Mouse (Mus musculus) ES-E14 (cell line): ENCODE results near the gene Rab11fip5.

Source experiments
- MAFK ChIP-seq: IDR thresholded peaks from 2 replicates; pipeline ENCODE4 v1.6.1; 2014; ENCODE audit warnings: mild to moderate bottlenecking, low read depth, low read length, inconsistent platforms; ENCODE audit not compliant: insufficient read depth
- ZC3H11A ChIP-seq: IDR thresholded peaks from 2 replicates; pipeline ENCODE4 v1.6.1; 2012; ENCODE audit warnings: low read depth, mild to moderate bottlenecking, inconsistent platforms, low read length, borderline replicate concordance
- ZNF384 ChIP-seq: IDR thresholded peaks from 2 replicates; pipeline ENCODE4 v1.6.1; 2012; ENCODE audit warnings: low read depth, low read length, inconsistent platforms

GRCm38 (mm10) chr6:85360311-85360710, 14.1 kb downstream of the Rab11fip5 start:
- TF ChIP-seq ZC3H11A (no peak), ZNF384 (no peak), MAFK (no peak)
